Mouse (Mus musculus): ENCODE measurements around the gene Itm2c.

Itm2c gene

DNA sequence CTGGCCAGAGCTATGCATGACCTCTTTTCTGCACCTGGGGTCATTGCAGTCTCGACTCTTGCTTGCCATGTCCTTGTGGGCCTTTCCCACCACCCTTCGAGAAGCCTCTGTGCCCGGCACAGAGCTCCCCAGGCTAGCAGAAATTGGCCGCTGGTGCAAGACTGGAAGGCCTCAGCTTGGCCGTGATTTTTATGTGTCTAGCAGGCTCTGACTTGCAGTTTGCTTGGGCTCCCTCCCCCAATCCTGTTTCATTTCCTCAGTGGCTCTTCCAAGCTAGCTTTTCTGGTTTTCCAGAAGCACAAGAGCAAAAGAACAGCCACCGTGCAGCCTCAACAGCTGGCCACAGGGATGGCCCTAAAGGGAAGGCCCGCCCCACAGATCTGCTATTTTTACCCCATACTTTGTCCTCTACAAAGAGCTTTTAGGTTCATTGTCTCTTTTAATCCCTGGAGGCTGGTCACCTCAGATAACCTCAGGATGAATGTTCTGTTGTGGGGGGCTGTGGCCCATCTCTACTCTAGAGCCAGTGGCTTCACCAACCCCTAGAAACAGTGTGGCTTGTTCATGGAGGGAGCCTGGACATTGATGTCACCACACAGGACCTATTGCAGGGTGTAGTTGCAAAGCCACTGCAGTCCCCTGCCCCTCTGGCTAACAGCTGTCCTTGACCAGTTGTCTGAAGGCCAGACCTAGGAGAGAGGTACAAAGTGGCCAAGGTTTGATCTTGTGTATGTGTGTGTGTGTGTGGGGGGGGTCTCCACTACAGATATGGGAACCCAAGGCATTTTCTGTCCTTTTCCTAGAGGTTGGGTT lies 6.6 kb downstream of the Itm2c start:
- DNase-seq: no peak

GRCm38 (mm10) chr1:85901516-85902107 lies 7.5 kb downstream of the Itm2c start:
- no peak for DNase-seq

GRCm38 (mm10) chr1:85902108-85902561 lies 8.1 kb downstream of the Itm2c start:
- DNase-seq: peak; percentile 69

DNA sequence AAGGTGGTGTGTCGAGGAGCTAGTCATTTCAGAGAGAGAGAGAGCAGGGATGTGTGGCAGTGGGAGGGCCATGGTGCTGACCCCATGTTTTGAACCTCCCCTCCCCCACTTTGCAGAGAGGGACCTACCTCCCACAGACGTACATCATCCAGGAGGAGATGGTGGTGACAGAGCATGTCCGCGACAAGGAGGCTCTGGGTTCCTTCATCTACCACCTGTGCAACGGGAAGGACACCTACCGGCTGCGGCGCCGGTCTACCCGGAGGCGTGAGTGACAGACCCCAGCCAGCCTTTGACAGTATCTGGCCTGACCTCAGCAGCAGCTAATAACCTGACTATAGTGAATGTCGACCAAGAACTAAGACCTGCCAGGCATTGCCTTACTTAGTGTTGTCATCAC lies 12.8 kb downstream of the Itm2c start:
- DNase-seq: no peak

DNA sequence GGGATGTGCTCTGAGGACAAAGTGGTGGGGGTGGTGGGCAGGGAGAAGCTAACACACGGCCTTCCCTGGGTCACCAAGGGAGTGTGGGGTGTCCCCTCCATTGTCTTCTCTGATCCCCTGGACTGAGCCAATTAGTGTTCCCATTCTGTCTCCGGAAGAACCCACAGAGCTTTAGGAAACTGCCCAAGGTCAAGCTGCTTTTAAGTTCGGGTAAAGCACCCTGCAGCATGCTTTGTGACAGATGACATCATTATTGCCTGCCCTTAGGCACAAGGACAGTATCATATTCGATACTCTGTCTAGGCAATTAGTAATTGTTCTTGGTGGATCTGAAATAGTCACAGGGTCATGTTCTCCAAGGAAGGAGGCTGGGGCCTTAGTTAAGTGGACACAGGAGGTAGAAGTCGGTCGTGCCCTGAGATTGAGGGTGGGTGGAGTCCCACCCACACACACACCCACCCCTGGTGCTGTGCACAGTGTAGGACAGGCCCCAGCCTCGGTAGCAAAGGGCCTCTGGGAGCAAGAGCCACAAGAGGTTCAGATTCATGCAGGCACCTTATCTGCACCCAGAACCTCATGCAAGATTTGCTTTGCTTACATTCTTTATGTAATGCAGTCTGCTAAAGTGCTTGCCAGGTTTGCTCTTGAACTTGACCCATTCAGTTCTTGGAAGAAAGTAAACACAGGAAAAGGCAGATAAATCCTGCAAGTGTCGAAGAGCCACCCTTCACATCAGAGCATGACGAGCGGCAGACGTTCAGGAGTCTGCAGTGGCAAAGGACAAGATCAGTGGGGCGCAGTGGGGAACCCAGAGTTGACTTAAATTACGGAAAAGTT lies 14.9 kb downstream of the Itm2c start:
- no peak for DNase-seq

- no peak for DNase-seq
Measured at GRCm38 (mm10) chr1:85913078-85913755, 19.1 kb downstream of the Itm2c start.

- no peak for DNase-seq
Measured at GRCm38 (mm10) chr1:85915890-85916289, 21.8 kb downstream of the Itm2c start.

- no peak for DNase-seq
Measured at GRCm38 (mm10) chr1:85916830-85917450, 22.9 kb downstream of the Itm2c start.

DNA sequence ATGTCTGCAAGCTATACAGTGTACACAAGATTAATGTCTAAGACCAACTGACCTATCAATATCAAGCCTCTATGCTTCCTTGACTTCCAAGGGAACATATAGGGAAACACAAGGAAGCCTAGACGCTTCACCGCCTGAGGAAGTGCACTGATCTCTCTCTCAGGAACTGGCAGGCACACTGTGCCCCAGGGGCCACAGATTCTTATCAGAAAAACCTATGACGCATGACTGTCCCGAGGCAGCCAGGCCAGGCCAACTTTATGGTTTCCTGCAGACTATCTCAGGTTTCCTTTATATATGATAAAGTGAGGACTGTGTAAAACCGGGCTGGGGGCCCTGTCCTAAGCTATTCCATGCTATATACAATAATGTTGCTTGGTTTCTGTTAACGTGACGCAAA lies 25.5 kb downstream of the Itm2c start:
- DNase-seq: no peak

- no peak for DNase-seq
Measured at GRCm38 (mm10) chr1:85921725-85922124, 27.6 kb downstream of the Itm2c start.

GRCm38 (mm10) chr1:85922127-85922864 lies 28.2 kb downstream of the Itm2c start:
- no peak for DNase-seq

DNA sequence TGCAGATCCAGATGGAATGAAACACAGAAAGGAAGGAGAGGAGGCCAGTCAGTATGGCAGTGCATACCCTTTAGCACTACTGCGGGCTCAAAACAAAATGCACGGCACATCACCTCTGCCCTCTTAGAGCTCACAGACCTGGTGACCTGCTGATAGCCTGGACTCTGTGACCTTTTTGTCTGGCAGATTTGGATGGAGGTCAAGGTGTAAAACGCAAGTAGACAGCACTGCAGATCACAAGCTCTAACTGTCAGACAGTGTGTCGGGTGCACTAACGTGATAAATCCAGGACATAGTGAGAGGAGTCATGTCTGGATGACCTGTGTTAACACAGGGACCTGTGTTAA lies 28.8 kb downstream of the Itm2c start:
- no peak for DNase-seq

DNA sequence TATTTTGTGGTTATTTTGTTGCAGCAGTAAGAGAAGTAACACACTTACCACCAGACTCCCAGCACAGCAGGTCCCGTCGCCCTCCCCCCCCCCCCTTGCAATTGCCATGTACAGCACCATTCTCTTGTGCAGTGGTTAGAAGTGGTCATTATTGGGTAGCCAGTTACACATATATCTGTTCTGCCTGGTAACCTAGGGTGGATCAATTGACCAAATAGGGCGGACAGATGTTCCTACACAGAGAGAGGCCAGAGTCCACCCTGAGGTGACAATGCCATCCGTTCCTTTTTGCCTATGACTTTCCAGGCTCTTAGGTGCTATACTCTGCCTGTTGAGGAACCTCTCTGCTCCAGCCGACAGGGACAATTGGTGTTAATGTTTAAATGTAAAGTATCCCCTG lies 31.1 kb downstream of the Itm2c start:
- DNase-seq: no peak

- DNase-seq: no peak
Measured at GRCm38 (mm10) chr1:85928057-85928687, 34.1 kb downstream of the Itm2c start, which contains the start of gene 4933407L21Rik. 4933407L21Rik (plus strand) TSS chr1:85928483.

DNA sequence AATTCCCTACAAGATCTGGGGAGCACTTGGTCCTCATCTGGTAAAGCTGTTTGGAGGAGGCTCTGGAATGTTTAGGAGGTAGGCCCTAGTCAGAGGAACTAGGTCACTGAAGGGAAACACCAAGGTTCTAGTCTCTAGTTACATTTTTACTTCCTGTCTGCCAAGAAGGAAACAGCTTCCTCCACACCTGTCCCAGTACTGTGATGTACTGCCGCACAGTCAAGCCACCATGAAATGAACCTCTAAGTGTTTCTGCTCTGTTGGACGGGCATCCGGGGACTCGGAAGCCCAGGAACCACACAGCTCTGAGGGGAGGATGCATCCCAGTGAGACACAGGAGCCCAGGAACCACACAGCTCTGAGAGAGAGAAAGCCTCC lies 34.6 kb downstream of the Itm2c start:
- DNase-seq: no peak

DNA sequence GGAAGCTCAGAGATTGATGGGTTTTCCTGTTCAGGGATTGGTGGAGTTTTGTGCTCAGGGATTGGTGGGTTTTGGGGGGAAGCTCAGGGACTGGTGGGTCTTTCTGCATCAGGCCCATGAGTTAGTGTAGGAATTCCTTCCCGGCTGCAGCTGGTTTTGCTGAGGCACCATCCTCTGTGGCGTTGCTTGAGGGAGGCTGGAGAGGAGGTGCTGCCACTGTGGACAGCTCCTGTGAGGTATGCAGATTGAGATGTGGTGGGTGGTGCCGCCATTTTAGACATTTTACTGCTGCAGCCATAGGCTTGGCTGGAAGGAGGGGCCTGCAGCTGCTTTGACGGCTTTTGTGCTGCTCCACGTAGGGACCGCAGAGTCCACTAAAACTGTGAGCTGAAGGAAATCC lies 35.3 kb downstream of the Itm2c start:
- no peak for DNase-seq

GRCm38 (mm10) chr1:85931170-85931569 lies 37.1 kb downstream of the Itm2c start:
- DNase-seq: no peak

DNA sequence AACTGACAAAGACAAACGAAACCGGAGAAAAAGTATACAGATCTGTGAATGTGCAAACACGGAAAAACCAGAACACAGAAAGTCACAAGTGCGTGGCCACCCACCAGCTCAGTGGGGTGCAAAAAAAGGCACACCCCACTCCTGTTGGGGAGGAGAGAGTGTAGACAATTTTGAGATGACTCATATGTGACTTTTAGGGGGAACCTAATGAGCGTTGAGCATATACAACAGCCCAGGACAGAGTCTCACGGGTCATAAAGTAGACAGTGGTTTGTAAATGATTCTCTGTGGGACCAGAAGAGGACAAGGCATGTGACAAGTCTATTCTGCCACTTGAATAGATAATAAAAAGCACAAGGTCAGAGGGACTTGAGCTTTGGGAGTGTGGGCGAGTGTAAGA lies 39.1 kb downstream of the Itm2c start:
- no peak for DNase-seq

DNA sequence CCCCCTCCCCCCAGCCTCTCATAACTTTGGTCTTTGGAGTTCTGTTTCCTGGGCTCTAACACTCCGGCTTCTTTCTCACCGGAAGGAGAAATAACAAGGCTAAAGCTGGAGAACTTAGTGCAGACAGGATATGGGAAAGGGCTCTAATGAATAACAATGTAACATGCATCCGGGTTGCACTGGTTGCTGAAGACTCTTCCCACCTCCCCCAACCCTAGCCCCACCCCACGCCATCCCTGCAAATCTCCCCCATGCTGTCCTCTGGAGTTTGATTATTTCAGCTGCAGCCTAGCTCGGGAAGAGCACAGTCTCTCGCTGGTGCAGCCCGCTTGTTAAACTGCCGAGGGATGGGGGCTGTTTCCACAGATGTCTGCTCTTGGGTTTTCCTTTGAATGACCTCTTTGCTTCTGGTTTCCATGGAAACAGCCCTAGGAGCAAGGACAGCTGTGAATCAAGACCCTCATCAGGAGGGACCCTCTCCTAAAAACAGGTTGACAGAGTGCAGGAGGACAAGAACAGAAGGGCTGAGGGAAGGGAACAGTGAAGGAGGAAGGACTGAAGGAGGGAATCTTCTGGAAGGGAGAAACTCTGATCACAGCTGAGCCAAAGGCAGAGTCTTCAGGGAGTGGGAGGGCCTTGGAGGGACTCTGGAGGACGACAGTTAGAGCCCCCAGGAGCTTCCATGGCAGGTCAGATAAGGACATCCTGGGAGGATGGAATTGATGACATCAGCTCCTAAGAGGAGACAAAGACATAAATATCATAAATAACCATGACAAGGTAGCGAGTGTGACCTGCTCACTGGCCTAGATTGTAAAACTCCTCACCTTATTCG lies 39.8 kb downstream of the Itm2c start:
- DNase-seq: no peak

DNA sequence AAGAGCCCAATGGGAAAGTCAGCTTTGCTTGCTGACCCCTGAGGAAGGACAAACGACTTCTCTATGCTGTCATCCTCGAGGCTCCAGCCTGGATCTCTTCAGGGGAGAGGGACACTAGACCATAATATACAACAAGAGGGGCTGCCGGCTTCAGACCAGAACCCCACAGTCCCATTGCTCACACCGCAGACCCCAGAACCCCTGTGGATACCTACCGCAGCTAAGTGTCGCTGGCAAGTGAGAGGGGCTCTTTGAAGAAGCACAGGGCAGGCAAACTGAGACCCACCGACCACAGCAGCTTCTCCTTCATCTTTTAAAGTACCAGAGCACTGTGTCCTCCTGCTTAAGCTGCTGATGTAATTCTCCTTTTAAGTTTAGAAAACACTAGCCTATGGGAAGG lies 40.5 kb downstream of the Itm2c start:
- DNase-seq: no peak
